Mouse (Mus musculus) cortical plate, adult 2 months (tissue): ENCODE data around the gene Gmeb2. TPM values are rescaled to one million over a fixed set of nuclear protein-coding genes. Genes with fewer than 3 reads are reported as not detected.
A peak's percentile ranks its signal among the peaks of the same experiment; 100 is the strongest.

Source experiments
- H3K27ac ChIP-seq: fragments of 200-500 bp; 2 replicates; pipeline ENCODE4 v1.5.1; 2012; ENCODE audit warnings: low read length, control low read depth, inconsistent platforms; ENCODE audit not compliant: insufficient read depth
- H3K4me1 ChIP-seq: fragments of 200-500 bp; 2 replicates; pipeline ENCODE4 v1.6.1; 2011; ENCODE audit warnings: low read length; ENCODE audit not compliant: control insufficient read depth, insufficient read depth
- H3K4me3 ChIP-seq: fragments of 200-500 bp; 2 replicates; pipeline ENCODE4 v1.5.1; 2011; ENCODE audit warnings: mild to moderate bottlenecking, low read length, control low read depth; ENCODE audit not compliant: insufficient read depth
- CTCF ChIP-seq: fragments of 200-500 bp; IDR thresholded peaks from 2 replicates; pipeline ENCODE4 v1.5.1; 2011; ENCODE audit warnings: mild to moderate bottlenecking, control low read depth, low read length; ENCODE audit not compliant: insufficient read depth; ENCODE audit errors: extremely low read depth
- POLR2A ChIP-seq: fragments of 200-500 bp; IDR thresholded peaks from 2 replicates; pipeline ENCODE4 v1.6.1; 2011; ENCODE audit warnings: mild to moderate bottlenecking, low read length, control low read depth; ENCODE audit not compliant: insufficient read depth; ENCODE audit errors: extremely low read depth
- polyA plus RNA-seq: library from polyadenylated mRNA; depleted of rRNA; stranded (reverse); fragments of >200 nt; gene quantifications from 2 replicates; pipeline ENCODE4 v1.2.3, GENCODE M21; 2012

Gmeb2 gene
- polyA plus RNA-seq, 1 experiment = 22.8 TPM

- no peak overlapping the region for H3K27ac ChIP-seq
- TF ChIP-seq POLR2A (no peak), CTCF (no peak)
- H3K4me3 ChIP-seq = no peak overlapping the region
- H3K4me1 ChIP-seq = no peaks in the 10 kb centered on the region
Observed at GRCm38 (mm10) chr2:181227122-181227521, 60.7 kb downstream of the Gmeb2 start.

- H3K27ac ChIP-seq = no peak overlapping the region
- no peak for TF ChIP-seq CTCF
- no peak for TF ChIP-seq POLR2A
- H3K4me1 ChIP-seq = no peaks in the 10 kb centered on the region
- H3K4me3 ChIP-seq = no peak overlapping the region
Observed at GRCm38 (mm10) chr2:181224994-181225393, 62.8 kb downstream of the Gmeb2 start.

GRCm38 (mm10) chr2:181220361-181220760 is 67.5 kb downstream of the Gmeb2 start:
- Histone ChIP-seq H3K4me1 (no peaks in the 10 kb centered on the region), H3K4me3 (no peak overlapping the region; the same call in 1 of the 2 replicates), H3K27ac (no peak overlapping the region)
- TF ChIP-seq POLR2A (no peak), CTCF (no peak)

GRCm38 (mm10) chr2:181219538-181220216 is 68.2 kb downstream of the Gmeb2 start, which contains the start of gene Fndc11:
TSS of gene Fndc11 (plus strand) at chr2:181220013.
- Histone ChIP-seq H3K4me1 (no peaks in the 10 kb centered on the region), H3K4me3 (peak within 1 kb of the TSS; percentile 8; the same call in 1 of the 2 replicates), H3K27ac (peak within 1 kb of the TSS; percentile 15; the same call in 1 of the 2 replicates)
- TF ChIP-seq POLR2A (no peak), CTCF (no peak)

- Histone ChIP-seq H3K27ac (peak overlapping the region; percentile 15; the same call in 1 of the 2 replicates), H3K4me3 (no peak overlapping the region), H3K4me1 (no peaks in the 10 kb centered on the region)
- TF ChIP-seq CTCF (no peak), POLR2A (no peak)
Observed at GRCm38 (mm10) chr2:181218881-181219485, 68.9 kb downstream of the Gmeb2 start.

GRCm38 (mm10) chr2:181216037-181216436 is 71.8 kb downstream of the Gmeb2 start:
- H3K4me1 ChIP-seq = no peaks in the 10 kb centered on the region
- no peak overlapping the region for H3K27ac ChIP-seq
- no peak overlapping the region for H3K4me3 ChIP-seq
- no peak for TF ChIP-seq CTCF
- no peak for TF ChIP-seq POLR2A

- TF ChIP-seq POLR2A (no peak), CTCF (no peak)
- Histone ChIP-seq H3K27ac (no peak within 1 kb of the TSS), H3K4me1 (no peaks in the 10 kb centered on the region), H3K4me3 (peak within 1 kb of the TSS; percentile 22)
Observed at GRCm38 (mm10) chr2:181213021-181213445, 74.8 kb downstream of the Gmeb2 start, which contains the start of gene Srms. TSS of gene Srms (minus strand) at chr2:181213185.

GRCm38 (mm10) chr2:181212389-181213020 is 75.3 kb downstream of the Gmeb2 start:
- TF ChIP-seq CTCF (no peak), POLR2A (no peak)
- Histone ChIP-seq H3K27ac (no peak overlapping the region), H3K4me3 (peak overlapping the region; percentile 22), H3K4me1 (no peaks in the 10 kb centered on the region)

- Histone ChIP-seq H3K4me1 (no peaks in the 10 kb centered on the region; the same call in 1 of the 2 replicates), H3K4me3 (no peak overlapping the region), H3K27ac (no peak overlapping the region)
- TF ChIP-seq CTCF = no peak
- TF ChIP-seq POLR2A = no peak
Observed at GRCm38 (mm10) chr2:181206118-181206517, 81.7 kb downstream of the Gmeb2 start.

- no peaks in the 10 kb centered on the region; the same call in 1 of the 2 replicates for H3K4me1 ChIP-seq
- H3K4me3 ChIP-seq = no peak overlapping the region
- no peak overlapping the region for H3K27ac ChIP-seq
- no peak for TF ChIP-seq CTCF
- no peak for TF ChIP-seq POLR2A
Observed at GRCm38 (mm10) chr2:181205678-181206077, 82.2 kb downstream of the Gmeb2 start.
